Mouse (Mus musculus) 3T3-L1 (cell line): ENCODE data around the gene Ccdc148.

Experiments
- DNase-seq: peaks from one replicate; pipeline ENCODE4 v3.0.0-alpha.2; 2015; ENCODE audit warnings: low read depth, low spot score

Gene Ccdc148

DNA sequence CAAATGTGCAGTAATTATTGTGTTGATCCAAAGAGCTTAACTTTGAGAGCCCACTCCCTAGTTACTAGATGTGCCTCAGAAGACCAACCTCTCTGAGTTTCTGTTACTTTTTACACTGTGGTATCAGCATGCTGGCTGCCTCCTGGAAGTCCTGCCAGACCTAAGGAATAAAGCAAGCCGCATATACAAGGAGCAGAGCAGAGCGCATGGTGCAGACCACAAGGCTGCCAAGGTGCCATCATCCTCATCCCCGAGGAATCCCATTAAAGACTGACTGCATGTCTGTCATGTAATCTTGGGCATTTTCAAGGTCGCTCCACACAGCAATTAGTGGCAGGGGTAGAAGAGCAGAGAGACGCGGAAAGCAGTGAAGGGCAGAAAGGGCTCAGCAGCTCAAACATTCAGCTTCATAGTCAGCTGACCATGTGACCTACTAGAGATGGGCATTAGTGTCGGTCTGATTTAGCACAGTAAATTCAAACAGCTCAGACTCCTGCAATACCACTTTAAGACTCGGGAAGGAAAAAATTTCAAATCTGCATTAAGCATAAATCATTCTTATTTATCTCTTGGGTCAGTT is 110.1 kb downstream of the Ccdc148 start:
- DNase-seq, result no peak

- DNase-seq, result no peak
These were observed 110.8 kb downstream of the Ccdc148 start for GRCm38 (mm10) chr2:59049686-59050085.

DNA sequence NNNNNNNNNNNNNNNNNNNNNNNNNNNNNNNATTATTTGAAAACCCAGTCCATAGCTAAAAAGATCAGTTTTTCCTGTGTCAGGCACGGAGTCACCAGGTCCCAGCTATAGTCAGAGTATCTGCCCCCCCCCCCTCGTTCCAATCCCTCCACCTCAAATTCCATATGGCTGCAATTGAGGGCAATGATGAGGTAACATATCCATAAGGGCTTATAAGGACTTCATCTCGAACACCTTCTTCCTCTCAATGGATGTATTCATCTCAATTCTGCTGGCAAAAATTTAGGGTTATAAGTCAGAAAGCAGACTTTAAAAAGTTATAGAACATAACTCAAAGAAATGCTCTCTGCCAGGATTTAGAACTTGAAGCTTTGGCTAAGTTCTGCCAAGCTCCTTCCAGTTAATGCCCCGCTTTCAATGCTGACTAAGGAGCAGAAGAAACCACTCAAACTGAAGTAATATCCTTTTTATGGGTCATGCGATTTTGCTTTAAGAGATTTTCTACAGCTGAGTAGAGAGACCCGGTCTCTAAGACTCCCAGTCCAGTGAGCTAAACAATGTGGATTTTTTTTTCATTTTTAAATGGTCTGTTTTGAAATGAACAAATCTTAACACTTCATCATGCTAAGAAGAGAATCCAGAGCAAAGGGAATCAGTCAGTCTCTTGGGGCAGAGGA is 111.6 kb downstream of the Ccdc148 start:
- DNase-seq, result no peak

GRCm38 (mm10) chr2:59043313-59044032 is 117.0 kb downstream of the Ccdc148 start:
- no peak for DNase-seq

GRCm38 (mm10) chr2:59042616-59043015 is 117.9 kb downstream of the Ccdc148 start:
- DNase-seq, result peak; percentile 78

- no peak for DNase-seq
These were observed 124.0 kb downstream of the Ccdc148 start for GRCm38 (mm10) chr2:59036433-59036832.

GRCm38 (mm10) chr2:59035206-59035605 is 125.3 kb downstream of the Ccdc148 start:
- DNase-seq, result no peak

GRCm38 (mm10) chr2:59034281-59034680 is 126.2 kb downstream of the Ccdc148 start:
- DNase-seq, result no peak

GRCm38 (mm10) chr2:59024558-59024957 is 135.9 kb downstream of the Ccdc148 start:
- peak; percentile 78 for DNase-seq

DNA sequence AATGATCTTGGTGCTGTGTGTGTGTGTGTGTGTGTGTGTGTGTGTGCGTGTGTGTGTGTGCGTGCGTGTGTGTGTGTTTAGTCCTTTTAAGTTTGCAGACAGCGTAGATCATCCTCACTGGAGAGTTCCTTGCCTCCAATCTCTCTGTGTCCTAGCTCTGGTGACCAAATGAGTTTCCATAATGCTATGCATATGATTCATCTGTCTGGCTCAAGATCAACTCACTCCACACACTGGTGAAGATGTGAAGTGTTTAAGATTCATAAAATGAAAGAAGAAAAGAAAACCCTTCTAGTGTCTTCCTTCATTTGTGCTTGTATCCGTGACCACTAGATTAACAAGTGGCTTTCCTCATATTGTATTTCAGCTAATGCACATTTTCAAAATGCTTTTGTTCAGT is 153.1 kb downstream of the Ccdc148 start:
- DNase-seq, result peak; percentile 78

- DNase-seq, result no peak
These were observed 153.7 kb downstream of the Ccdc148 start for GRCm38 (mm10) chr2:59006567-59007340.

DNA sequence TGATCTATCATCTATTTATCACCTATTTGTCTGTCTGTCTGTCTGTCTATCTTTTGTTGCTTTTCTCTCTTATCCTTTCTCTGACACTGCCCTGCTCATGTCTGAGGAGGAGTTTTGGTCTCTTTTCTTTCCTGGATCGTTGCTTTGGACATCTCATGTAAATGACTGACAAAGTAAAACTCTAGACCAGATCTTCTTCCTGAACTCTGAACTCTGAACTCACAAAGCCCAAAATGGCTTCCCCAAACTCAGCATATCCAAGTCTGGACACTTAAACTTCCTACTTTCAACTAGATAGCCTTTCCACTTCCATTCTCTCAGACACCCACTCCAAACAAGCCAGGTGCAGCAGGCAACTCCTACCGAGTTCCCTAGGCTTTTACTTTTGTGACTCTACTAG is 163.3 kb downstream of the Ccdc148 start:
- DNase-seq, result no peak

- peak; percentile 20 for DNase-seq
These were observed 167.9 kb downstream of the Ccdc148 start for GRCm38 (mm10) chr2:58992431-58993191.

DNA sequence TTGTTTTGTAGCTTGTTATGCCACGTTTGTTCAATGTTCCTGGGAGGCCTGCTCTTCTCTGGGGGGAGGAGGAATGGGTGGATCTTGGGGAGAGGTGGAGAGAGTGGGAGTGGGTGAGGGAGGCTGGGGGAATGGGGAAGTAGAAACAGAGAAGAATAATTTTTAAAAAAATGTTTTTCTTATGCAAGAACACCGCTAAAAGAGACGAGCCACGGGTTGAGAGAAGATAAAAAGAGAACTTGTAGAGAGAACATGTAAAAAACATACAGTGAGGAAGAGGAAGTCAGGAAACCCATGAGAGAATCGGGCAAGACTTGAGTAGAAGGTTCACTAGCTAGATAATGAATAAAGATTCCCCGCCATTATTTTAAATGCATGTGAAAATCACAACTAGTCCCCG is 182.4 kb downstream of the Ccdc148 start:
- no peak for DNase-seq

DNA sequence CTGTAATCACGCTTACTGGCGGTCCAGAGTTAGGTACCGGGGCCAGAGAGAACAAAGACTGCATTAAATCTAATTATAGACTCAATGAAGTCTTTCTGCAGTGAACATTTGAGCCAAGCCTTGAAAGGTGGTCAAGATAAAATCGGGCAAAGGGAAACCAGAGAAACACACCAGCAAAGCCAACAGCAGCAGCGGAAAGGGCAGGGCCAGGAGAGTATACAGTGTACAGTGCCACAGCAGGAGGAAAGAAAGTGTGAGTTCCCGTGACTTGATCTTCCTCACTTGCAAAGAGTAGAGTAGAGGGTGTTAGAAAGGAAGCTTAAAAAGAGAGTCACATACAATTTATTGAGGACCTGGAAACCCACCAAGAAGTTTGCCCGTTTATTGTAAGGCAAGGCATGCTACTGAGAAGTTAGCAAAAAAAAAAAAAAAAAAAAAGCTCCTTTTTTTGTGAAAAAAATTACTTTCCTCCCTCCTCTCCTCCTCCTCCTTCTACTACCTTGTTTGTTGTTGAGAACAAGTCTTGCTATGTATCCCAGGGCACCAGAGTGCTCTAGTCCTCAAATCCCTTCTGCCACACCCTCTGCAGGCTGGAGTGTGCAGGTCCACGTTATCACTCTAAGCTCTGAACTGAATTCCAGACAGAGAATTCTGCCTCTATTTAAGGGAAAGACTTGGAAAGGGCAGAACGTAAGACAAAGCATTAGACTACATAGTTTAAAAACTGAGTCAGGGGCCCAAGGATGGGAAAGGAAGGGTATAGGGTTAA is 188.8 kb downstream of the Ccdc148 start:
- no peak for DNase-seq

DNA sequence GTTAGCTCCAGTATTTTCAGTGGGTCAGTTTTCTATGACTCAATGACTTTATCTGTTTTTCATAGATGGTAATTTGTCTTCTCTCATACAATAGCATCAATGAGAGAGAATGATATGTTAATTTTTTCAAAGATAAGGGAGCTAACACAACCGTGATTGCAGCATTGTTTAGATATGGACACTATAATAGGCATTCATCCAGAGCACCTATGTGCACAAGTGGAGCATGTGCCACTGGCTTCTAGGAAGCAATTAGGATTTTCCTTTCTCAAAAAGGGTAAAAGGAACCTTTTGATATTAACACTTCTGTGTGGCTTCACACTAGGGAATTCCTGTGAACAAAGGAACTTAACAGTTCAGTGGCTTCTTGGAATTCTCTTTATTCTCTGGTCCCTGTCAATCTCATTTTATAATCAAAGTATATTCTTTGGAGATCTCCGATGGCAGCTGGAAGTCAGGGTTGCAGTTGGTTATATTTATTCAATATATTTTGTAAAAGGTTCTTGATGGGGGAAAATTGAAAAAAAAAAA is 203.6 kb downstream of the Ccdc148 start:
- no peak for DNase-seq

DNA sequence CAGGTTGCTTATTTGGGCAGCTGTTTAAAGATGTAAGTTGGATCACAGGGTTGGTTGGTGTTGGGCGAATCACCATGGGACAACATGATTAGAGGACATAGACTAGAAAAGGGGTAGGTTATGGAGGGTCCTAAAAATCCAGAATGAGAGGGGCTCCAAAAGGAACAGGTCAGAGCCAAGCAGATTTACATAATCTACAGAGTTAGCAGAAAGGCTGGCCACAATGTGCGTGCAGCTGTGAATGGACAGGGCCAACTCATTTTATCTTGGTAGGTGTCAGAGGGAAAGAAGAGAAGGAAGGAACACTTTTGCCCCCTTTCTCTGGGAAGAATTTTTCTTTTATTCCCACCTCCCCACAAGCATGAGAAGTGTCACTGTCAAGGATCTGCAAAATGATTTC is 204.1 kb downstream of the Ccdc148 start:
- no peak for DNase-seq

DNA sequence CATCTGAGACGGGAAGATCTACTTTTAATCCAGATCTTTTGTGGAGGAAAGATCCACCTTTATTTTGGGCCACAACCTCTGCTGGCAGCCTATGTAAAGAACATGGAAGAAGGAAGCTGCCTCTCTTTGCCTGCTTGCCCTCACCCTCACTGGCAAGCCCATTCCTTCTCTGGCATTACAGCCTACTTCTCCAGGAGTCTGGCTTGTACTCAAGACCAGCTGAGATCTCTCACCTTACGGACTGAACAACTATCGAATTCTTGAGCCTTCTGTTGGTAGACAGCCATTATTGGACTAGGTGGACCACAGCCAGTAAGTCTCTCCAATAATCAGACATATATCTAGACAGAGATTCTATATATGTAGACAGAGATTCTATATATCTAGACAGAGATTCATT is 208.4 kb downstream of the Ccdc148 start:
- DNase-seq, result no peak

- no peak for DNase-seq
These were observed 211.7 kb downstream of the Ccdc148 start for GRCm38 (mm10) chr2:58948796-58949195.

DNA sequence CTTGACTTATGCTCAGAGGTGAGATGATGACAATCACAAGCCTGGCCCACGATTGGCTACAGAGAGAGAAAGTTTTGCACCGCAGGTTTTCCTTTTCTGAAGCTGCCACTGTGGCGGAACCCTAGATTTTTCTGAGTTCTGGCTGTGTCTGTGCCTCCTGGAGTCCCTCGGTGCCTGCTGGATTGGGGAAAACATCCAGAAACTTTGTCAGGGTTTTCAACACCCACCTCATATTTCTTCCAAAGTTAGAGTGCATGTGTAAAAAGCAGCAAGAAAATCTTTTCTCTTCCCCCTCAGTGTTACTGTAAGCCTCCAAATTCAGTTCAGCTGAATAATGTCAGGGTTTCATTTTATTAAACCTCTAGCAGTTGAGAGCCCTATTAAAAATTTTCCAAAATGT is 219.1 kb downstream of the Ccdc148 start:
- DNase-seq, result no peak
